Mouse (Mus musculus): ENCODE results near the gene Zfp64. TPM values are rescaled to one million over a fixed set of nuclear protein-coding genes. Genes with fewer than 3 reads are reported as not detected.

Zfp64 gene
- total and polyA plus RNA-seq, 3 experiments: 20.0 to 37.0 (median 25.1) TPM

GRCm38 (mm10) chr2:168904188-168904587 is 51.2 kb downstream of the Zfp64 start:
- Histone ChIP-seq H3K9me3 (replicated peaks; ENCODE audit: low read length) (peaks cover 10% of the 10 kb centered on the region), H3K4me3 (replicated peaks in 1 of 3; ENCODE audit: low read depth in 2 of 3, low read length in 2 of 3, poor library complexity in 1 of 3) (no peak overlapping the region), H3K9ac (ENCODE audit: insufficient read depth, low read depth) (no peak overlapping the region), H3K4me1 (ENCODE audit: control insufficient read depth in 1 of 2, insufficient read depth in 2 of 2) (peaks cover 0 to 11% of the 10 kb centered on the region in 2 experiments; a peak in 2 of 4 replicates), H3K79me2 (replicated peaks; ENCODE audit: control insufficient read depth, extremely low read depth, insufficient read depth, poor library complexity, severe bottlenecking) (no peaks in the 10 kb centered on the region), H3K4me2 (ENCODE audit: insufficient read depth, low read depth, poor library complexity, severe bottlenecking) (no peak overlapping the region), H3K27ac (ENCODE audit: insufficient read depth, low read depth) (no peak overlapping the region), H3K36me3 (replicated peaks in 1 of 2; ENCODE audit: control insufficient read depth in 1 of 2, insufficient read depth in 1 of 2, low read length in 1 of 2) (peaks cover 0 to 11% of the 10 kb centered on the region in 2 experiments), H3K27me3 (replicated peaks) (no peaks in the 10 kb centered on the region)
- dilution Hi-C loops (cut with MboI; ENCODE audit: extremely low pct_ligation_motif_present, extremely low pct_unique_long_range_greater_than_20kb, low sequenced_read_pairs) (no loop called here), in situ Hi-C loops (cut with MboI; ENCODE audit: low pct_ligation_motif_present, low pct_unique_long_range_greater_than_20kb, low sequenced_read_pairs) (no loop called here)
- peak; percentile 71 for DNase-seq (ENCODE audit: extremely low read depth)
- TF ChIP-seq JUND (conservative IDR thresholded peaks at IDR 0.05; ENCODE audit: low read depth, low read length) (no peak), CTCF (conservative IDR thresholded peaks at IDR 0.05 in 1 of 2, IDR thresholded peaks at IDR 0.05 in 1 of 2; ENCODE audit: low read depth in 2 of 2, low read length in 2 of 2) (peak; percentile 65 to 80), SMC3 (IDR thresholded peaks at IDR 0.05; ENCODE audit: low read depth, low read length) (peak; percentile 26; the same call in 1 of the 2 replicates), CHD1 (IDR thresholded peaks at IDR 0.05; ENCODE audit: low read depth, low read length) (no peak), MYC (IDR thresholded peaks at IDR 0.05; ENCODE audit: low read depth, low read length) (no peak), USF2 (conservative IDR thresholded peaks at IDR 0.05; ENCODE audit: low read depth, low read length) (no peak), RAD21 (IDR thresholded peaks at IDR 0.05; ENCODE audit: low read depth, low read length) (peak; percentile 26)

- in situ Hi-C loops (cut with MboI; ENCODE audit: low pct_ligation_motif_present, low pct_unique_long_range_greater_than_20kb, low sequenced_read_pairs) (no loop called here), dilution Hi-C loops (cut with MboI; ENCODE audit: extremely low pct_ligation_motif_present, extremely low pct_unique_long_range_greater_than_20kb, low sequenced_read_pairs) (no loop called here)
- Histone ChIP-seq H3K79me2 (replicated peaks; ENCODE audit: control insufficient read depth, extremely low read depth, insufficient read depth, poor library complexity, severe bottlenecking) (no peaks in the 10 kb centered on the region), H3K4me1 (ENCODE audit: control insufficient read depth in 1 of 2, insufficient read depth in 2 of 2) (peaks cover 0 to 17% of the 10 kb centered on the region in 2 experiments; a peak in 2 of 4 replicates), H3K27ac (ENCODE audit: insufficient read depth, low read depth) (no peak overlapping the region), H3K9me3 (replicated peaks; ENCODE audit: low read length) (peaks cover 22% of the 10 kb centered on the region), H3K36me3 (replicated peaks in 1 of 2; ENCODE audit: control insufficient read depth in 1 of 2, insufficient read depth in 1 of 2, low read length in 1 of 2) (peaks cover 0 to 23% of the 10 kb centered on the region in 2 experiments), H3K27me3 (replicated peaks) (no peaks in the 10 kb centered on the region), H3K4me2 (ENCODE audit: insufficient read depth, low read depth, poor library complexity, severe bottlenecking) (no peak overlapping the region), H3K9ac (ENCODE audit: insufficient read depth, low read depth) (no peak overlapping the region), H3K4me3 (replicated peaks in 1 of 3; ENCODE audit: low read depth in 2 of 3, low read length in 2 of 3, poor library complexity in 1 of 3) (no peak overlapping the region)
- peak; percentile 56 to 60 for TF ChIP-seq CTCF (conservative IDR thresholded peaks at IDR 0.05 in 1 of 2, IDR thresholded peaks at IDR 0.05 in 1 of 2; ENCODE audit: low read depth in 2 of 2, low read length in 2 of 2)
- TF ChIP-seq MXI1 (IDR thresholded peaks at IDR 0.05; ENCODE audit: low read depth, low read length): no peak
- no peak for TF ChIP-seq MAFK (IDR thresholded peaks at IDR 0.05; ENCODE audit: insufficient replicate concordance, low read length)
- no peak for TF ChIP-seq POLR2A (IDR thresholded peaks at IDR 0.05; ENCODE audit: low read depth, low read length)
- peak; percentile 44 for DNase-seq (ENCODE audit: extremely low read depth)
These were observed 52.8 kb downstream of the Zfp64 start for GRCm38 (mm10) chr2:168902634-168903033.

- no peak for TF ChIP-seq PAX5 (IDR thresholded peaks at IDR 0.05; ENCODE audit: low read length)
- no peak for TF ChIP-seq MAFK (IDR thresholded peaks at IDR 0.05; ENCODE audit: insufficient replicate concordance, low read length)
- TF ChIP-seq KAT2A (IDR thresholded peaks at IDR 0.05; ENCODE audit: insufficient replicate concordance, low read length): no peak
- no peak for TF ChIP-seq GABPA (IDR thresholded peaks at IDR 0.05; ENCODE audit: insufficient replicate concordance, low read depth, low read length)
- no peak for TF ChIP-seq TBP (conservative IDR thresholded peaks at IDR 0.05; ENCODE audit: low read depth, low read length)
- peaks cover 38% of the 10 kb centered on the region for H3K9me3 ChIP-seq (replicated peaks; ENCODE audit: low read length)
- H3K36me3 ChIP-seq (replicated peaks in 1 of 2; ENCODE audit: control insufficient read depth in 1 of 2, insufficient read depth in 1 of 2, low read length in 1 of 2): peaks cover 0 to 41% of the 10 kb centered on the region in 2 experiments
- no peaks in the 10 kb centered on the region for H3K79me2 ChIP-seq (replicated peaks; ENCODE audit: control insufficient read depth, extremely low read depth, insufficient read depth, poor library complexity, severe bottlenecking)
- in situ Hi-C loops (cut with MboI; ENCODE audit: low pct_ligation_motif_present, low pct_unique_long_range_greater_than_20kb, low sequenced_read_pairs) (loop anchor here (25.0 kb wide), 1 partner anchor 436 kb away; no protein-coding TSS in a partner anchor), dilution Hi-C loops (cut with MboI; ENCODE audit: extremely low pct_ligation_motif_present, extremely low pct_unique_long_range_greater_than_20kb, low sequenced_read_pairs) (no loop called here)
- H3K9ac ChIP-seq (ENCODE audit: insufficient read depth, low read depth): no peak overlapping the region
- H3K27ac ChIP-seq (ENCODE audit: insufficient read depth, low read depth): no peak overlapping the region
- peaks cover 0 to 37% of the 10 kb centered on the region in 2 experiments; a peak in 2 of 4 replicates for H3K4me1 ChIP-seq (ENCODE audit: control insufficient read depth in 1 of 2, insufficient read depth in 2 of 2)
- no peaks in the 10 kb centered on the region for H3K27me3 ChIP-seq (replicated peaks)
- H3K4me2 ChIP-seq (ENCODE audit: insufficient read depth, low read depth, poor library complexity, severe bottlenecking): no peak overlapping the region
- no peak overlapping the region for H3K4me3 ChIP-seq (replicated peaks in 1 of 3; ENCODE audit: low read depth in 2 of 3, low read length in 2 of 3, poor library complexity in 1 of 3)
- DNase-seq (ENCODE audit: extremely low read depth): peak; percentile 38
These were observed 57.5 kb downstream of the Zfp64 start for GRCm38 (mm10) chr2:168897906-168898305.

Data from CH12.LX (cell line).